Mouse (Mus musculus): ENCODE measurements around the gene Eef1akmt2. TPM values are rescaled to one million over a fixed set of nuclear protein-coding genes. Genes with fewer than 3 reads are reported as not detected.

Gene Eef1akmt2
- total RNA-seq, 1 experiment from 2014 or later = 36.6 TPM

- no peak for DNase-seq
Observed at GRCm38 (mm10) chr7:132787022-132787421, 65.5 kb downstream of the Eef1akmt2 start.

- DNase-seq = no peak
Observed at GRCm38 (mm10) chr7:132786522-132786921, 66.0 kb downstream of the Eef1akmt2 start.

GRCm38 (mm10) chr7:132786011-132786410 lies 66.5 kb downstream of the Eef1akmt2 start:
- DNase-seq = no peak

- DNase-seq = no peak
Observed at GRCm38 (mm10) chr7:132784101-132784500, 68.4 kb downstream of the Eef1akmt2 start.

- DNase-seq = no peak
Observed at GRCm38 (mm10) chr7:132781850-132782249, 70.6 kb downstream of the Eef1akmt2 start.

- DNase-seq = no peak
Observed at GRCm38 (mm10) chr7:132781130-132781814, 71.2 kb downstream of the Eef1akmt2 start.

GRCm38 (mm10) chr7:132780611-132781010 lies 71.9 kb downstream of the Eef1akmt2 start:
- no peak for DNase-seq

GRCm38 (mm10) chr7:132778630-132779029 lies 73.8 kb downstream of the Eef1akmt2 start:
- DNase-seq = no peak

GRCm38 (mm10) chr7:132777728-132778453 lies 74.6 kb downstream of the Eef1akmt2 start:
- DNase-seq = no peak

Other genes starting within 250 kb of the Eef1akmt2 start
- gene Lhpp, start 242.0 kb downstream of the Eef1akmt2 start, total RNA-seq (2021) = 20.6 and 32.1 TPM in 2 replicates
- gene Fam53b, start 38.8 kb downstream of the Eef1akmt2 start, total RNA-seq (2021) = 86.3 and 107 TPM in 2 replicates
- 35.4 and 39.5 TPM in 2 replicates for gene Abraxas2, start 6.6 kb upstream of the Eef1akmt2 start, total RNA-seq (2021)
- 33.3 and 38.6 TPM in 2 replicates for gene Zranb1, start 78.5 kb upstream of the Eef1akmt2 start, total RNA-seq (2021)

Measured in adrenal gland, postnatal 25 days (tissue).